Mouse (Mus musculus): ENCODE results near the gene Bet1.

DNA sequence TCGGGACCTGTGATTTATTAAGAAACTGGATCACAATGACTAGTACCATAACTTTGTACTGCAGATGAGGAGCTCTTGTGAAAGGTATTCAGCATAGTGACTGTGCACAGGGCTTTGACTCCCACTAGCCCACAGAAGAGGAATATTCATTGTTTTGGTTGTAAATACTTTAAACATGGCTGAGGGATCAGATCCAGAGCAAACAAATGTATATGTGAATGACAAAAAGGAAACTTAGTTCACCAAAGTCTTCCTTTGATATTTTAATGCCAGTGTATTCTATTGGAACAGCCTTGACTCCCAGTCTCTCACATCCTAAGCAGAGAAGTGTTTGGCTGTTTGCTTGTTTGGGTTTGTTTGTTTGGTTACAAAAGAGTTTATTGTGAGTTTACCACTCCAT lies 31.8 kb upstream of the Bet1 start:
- TF ChIP-seq POLR2A (IDR thresholded peaks at IDR 0.05; ENCODE audit: borderline replicate concordance, control insufficient read depth, low read depth, low read length), result no peak
- TF ChIP-seq CTCF (IDR thresholded peaks at IDR 0.05; ENCODE audit: control insufficient read depth, insufficient read depth, low read length), result no peak

Measured in bone marrow, adult 2 months (tissue).